Mouse (Mus musculus): Measurements from ENCODE around the gene Smim24.

DNA sequence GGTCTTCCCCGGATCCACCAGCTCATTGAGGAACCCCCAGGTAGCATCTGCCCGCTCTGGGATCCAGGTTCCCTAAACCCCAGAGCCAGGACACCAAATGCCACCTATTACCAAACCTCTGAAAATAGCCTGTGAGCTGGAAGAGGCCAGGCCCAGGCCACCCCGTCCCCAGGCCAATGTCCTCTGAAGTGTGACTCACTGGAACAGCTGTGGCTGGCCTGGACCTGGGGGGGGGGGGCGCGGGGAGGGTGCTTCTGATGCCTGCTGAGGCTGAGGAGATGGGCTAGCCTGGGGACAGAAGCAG, 28.9 kb downstream of the Smim24 start:
- TF ChIP-seq POLR2A (IDR thresholded peaks at IDR 0.05; ENCODE audit: control insufficient read depth, low read depth, low read length) = no peak
- no peak for TF ChIP-seq CTCF (IDR thresholded peaks at IDR 0.05; ENCODE audit: control insufficient read depth, insufficient read depth, insufficient replicate concordance, low read depth, low read length)
